Mouse (Mus musculus) MN1 (cell line): ENCODE measurements around the gene Trim58.

Source experiments
- DNase-seq: peaks from one replicate; pipeline ENCODE4 v3.0.0-alpha.2; 2016; ENCODE audit warnings: low spot score

Trim58 gene

DNA sequence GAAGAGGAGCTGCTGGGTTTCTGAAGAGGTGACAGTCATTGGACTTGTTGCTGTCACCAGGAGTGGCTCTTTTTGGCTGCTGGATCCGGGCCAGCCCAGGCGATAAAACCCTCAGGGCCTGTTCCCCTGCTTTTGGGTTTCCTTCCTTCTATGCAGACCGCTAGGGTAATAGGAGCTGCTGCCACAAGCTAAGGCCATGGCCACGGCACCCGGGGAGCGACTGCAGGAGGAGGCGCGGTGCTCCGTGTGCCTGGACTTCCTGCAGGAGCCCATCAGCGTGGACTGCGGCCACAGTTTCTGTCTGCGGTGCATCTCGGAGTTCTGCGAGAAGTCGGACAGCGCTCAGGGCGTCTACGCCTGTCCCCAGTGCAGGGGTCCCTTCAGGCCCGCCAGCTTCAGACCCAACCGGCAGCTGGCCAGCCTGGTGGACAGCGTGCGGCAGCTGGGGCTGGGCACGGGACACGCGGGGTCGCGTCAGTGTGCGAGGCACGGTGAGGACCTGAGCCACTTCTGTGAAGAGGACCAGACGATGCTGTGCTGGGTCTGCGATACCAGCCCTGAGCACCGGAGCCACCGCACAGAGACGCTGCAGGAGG lies at the start of gene Trim58:
Gene Trim58, plus strand, starts transcription at position 194 of the 596 bp plus-strand sequence.
- DNase-seq: no peak

DNA sequence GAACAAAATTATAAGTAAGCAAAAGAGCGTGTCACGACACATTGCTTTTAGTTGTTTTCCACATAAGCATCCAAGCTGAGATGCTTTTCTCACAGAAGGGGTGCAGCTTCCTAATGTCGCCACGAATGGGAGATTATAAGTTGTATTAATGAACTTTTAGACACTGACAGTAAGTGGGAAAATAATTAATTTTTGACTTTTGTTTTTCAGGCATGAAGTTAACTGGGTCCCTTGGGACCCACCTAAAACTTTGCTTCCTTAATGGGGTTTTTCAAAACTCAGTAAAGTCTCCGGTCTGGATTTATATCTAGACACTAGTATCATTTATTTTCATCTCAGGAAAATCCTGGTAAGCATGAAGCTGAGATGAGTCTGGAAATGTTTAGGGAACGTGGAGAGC lies 45.5 kb upstream of the Trim58 start, which contains the start of gene Olfr324:
Gene Olfr324, plus strand, starts transcription at position 301 of the 400 bp plus-strand sequence.
- DNase-seq: no peak

DNA sequence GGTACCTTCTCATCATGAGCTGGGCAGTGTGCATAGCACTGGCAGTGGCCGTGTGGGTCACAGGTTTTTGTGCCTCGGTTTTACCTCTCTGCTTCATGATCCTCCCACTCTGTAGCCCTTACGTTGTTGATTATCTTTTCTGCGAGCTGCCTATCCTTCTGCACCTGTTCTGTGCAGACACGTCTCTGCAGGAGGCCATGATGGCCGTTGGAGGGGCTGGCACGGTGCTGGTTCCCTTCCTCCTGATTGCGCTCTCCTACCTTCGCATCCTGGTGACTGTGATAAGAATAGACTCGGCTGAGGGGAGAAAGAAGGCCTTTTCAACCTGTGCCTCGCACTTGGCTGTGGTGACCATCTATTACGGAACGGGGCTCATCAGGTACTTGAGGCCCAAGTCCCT lies 42.4 kb upstream of the Trim58 start:
- no peak for DNase-seq

DNA sequence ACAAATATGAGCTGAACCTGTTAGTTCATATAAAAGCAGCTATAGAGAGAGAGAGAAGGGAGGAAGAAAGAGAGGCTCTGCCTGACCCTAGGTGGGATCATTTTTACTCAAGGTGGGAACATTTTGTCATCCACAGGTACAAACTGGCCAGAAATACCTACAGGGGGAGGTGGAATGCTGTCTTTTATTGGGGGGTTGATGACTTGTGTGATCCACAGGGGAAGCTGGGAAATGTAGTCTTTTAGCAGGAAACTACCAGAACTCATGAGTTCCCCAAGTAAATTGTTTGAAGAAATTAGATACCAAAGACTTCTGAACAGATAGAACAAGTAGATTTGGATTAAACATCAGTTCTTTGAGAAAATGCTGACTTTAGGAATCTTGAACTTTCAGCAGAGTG lies 38.2 kb upstream of the Trim58 start:
- no peak for DNase-seq

DNA sequence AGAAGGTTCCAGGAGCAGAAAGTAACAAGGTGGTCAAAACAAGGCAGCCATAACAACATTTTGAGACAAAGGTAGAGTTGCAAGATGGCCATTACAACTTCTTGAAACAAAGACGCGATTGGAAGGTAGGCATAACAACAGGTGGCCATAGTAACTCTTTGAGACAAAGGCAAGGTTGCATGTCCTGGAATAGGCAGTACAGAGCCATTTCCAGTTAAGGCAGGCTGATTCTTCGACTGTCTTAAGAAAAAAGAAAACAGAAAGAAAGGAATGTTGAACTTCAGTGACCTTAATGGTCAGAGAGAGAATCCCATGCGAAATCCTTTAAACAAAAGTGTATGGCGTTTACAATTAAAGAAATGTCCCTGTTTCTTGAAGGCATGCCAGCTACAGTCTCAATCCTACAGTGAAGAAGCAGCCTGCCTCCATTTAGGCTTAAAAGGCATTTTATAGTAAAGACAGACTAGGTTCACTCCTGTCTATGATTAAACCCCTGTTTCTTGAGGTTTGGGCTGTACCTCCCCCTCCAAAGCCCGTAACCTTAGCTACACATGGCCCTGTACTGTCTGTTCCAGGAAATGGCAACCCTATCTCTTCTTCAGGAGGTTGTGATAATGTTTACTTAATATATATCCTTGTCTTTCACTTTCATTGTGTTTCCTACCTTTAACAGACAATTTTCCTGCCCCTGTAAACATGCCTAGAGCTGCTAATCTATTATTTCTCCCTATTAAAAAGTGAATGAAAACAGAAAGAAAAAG lies 37.3 kb upstream of the Trim58 start:
- DNase-seq: no peak

DNA sequence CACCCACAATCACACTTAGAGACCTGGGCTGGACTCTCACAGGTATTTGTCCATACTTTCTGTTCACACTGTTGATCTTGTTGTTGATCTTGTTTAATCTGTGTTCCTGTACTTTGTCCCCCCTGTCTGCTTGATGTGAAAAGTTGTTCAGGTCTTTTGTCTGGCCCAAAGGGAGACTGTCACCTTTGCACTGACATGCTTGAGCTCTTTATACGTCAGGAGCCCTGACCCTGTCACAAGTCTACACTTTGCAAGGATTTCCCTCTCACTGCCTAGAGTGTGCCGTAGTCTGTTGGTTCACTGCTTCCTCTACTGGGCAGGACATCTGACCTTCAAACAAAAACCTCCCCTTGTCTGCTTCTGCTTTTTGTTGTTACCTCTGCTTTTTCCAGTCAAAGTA lies 35.6 kb upstream of the Trim58 start:
- no peak for DNase-seq

DNA sequence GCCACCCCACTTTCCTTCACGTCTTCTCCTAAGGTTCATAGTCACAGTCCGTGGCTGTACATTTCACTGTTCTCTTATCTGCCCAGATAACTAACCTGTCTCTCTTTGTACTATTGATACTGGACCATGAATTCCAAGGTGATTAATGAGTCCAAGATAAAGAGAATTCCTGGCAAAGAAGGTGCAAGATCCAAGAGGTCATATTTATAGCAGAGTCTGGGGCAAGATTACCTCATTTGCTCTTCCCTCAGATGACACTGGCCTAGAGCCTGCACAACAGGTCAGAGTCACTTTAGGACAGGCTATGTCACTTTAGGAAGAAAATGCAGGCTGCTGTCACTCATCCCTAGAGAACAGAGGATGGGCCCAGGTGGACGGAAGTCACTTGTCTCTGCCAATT lies 35.0 kb upstream of the Trim58 start:
- DNase-seq: no peak

DNA sequence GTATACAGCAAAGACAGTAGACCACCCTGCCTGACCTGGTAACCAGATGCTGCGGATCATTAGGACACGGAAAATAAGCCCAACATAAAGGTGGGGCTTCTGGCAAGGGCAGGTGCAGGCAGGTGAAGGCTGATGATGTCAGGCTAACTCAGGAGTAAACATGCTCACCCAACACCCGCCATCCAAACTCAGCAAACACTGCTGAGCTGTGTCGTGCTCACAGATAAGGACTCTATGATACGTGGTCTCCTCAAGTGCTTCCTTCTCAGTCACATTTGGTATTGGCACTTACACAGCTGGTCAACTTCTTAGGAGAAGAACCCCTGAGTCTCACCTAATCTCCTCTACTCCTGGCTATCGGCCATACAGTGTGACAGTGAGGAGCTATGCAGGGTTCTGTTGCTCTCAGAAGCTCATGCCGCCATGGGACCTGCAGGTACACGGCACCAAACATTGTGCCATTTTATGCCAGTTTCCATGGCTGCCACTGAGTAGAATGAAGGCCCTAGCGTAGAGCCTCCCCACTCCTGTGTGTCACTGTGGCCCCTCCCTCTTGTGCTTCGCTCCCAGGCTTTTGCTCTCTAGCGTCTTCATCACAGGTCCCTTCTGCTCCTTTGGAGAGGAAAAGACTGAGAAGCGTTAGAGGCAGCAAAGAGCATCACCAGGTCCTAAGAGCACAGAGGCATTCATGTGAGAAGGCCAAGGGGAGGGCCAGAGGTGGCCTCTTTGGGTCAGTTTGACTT lies 33.9 kb upstream of the Trim58 start:
- no peak for DNase-seq

DNA sequence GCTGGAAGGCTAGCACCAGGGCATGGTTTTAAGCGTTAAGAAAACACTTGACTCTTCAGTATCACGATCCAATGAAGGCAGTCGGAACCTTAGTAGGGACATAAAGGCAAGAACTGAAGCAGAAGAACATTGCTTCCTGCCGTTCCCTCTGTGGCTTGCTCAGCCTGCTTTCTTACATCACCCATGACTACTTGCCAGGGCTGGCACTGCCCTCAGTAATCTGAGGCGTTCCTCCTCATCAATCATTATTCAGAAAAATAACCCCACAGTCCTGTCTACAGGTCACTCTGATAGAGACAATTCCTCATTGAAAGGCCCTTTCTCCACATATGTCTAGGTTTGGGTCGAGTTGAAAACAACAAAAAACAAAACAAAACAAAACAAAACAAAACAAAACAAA lies 33.2 kb upstream of the Trim58 start:
- no peak for DNase-seq

DNA sequence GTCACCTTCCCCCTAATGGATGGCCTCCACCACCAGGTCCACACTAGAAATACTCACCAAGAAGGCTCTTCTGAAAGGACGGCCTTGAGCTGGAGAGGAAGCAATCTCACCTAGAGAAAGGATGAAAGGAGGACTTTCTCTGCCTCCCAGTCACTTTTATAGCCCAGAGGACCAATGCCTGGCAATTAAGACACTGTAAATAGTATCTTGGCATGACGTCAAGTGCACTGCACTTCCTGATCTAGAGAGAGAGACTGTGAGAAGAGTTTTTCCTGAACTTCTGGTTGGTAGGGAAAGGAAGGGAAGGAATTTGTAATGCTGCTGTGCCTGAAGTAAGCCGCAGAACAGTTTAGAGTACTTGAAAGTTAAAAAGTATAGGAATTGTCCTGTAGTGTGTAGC lies 26.9 kb upstream of the Trim58 start:
- DNase-seq: no peak

DNA sequence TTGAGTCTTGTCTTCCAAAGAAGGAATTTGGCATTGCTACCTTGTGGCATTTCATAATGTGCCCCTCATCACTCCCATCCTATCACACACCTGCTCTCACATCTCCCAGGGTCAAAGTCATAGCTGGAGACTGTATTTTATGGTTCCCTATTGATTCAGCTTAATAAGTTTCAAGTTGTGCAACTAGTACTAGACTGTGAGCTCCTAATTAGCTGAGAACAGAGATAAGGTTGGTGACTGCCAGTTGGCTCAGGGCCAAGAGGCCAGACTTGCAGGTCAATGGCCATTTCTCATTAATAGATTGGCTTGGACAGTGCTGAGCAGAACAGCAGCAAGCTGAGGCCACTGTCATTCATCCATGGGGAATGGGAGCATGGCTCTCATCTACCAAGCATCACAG lies 25.7 kb upstream of the Trim58 start:
- DNase-seq: no peak

DNA sequence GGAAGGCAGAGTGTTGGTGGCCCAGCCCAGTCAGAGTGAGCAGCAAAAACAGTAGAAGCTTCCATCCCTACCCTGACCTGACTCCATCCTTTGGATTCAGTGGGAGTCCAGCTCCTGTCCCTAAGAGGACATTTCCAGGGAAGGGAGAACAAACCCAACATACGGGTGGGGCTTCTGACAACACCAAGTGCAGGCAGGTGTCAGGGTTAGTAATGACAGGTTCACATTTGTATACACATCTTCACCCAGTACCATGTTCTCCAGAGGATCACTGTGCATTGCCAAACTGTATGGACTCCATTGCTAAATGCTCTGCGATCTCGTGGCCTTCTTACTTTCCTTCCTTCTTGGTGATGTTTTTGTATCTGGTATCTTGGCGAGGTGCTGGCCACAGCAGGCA lies 24.3 kb upstream of the Trim58 start, which contains the start of gene 2210407C18Rik:
Gene 2210407C18Rik, minus strand, starts transcription at position 101 of the 400 bp plus-strand sequence.
- DNase-seq: no peak

DNA sequence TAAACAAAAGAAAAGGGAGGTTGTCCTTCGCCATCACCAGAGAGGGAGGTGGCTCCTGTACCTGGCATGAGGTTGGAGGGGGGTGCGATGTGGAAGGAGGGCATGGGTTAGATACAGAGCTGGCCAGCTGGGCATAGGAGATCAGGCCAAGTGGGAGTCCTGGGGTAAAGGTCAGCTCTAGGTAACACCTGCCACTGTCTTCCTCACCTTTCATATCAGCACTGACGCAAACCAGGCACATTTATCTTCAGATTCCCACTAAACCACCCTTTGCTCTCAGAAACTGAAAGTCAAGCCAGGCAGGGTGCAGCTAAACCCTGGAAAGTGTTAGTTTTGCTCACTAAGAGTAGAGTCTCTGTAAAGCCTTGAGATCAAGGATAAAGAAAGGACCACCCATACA lies 21.9 kb upstream of the Trim58 start:
- DNase-seq: no peak

DNA sequence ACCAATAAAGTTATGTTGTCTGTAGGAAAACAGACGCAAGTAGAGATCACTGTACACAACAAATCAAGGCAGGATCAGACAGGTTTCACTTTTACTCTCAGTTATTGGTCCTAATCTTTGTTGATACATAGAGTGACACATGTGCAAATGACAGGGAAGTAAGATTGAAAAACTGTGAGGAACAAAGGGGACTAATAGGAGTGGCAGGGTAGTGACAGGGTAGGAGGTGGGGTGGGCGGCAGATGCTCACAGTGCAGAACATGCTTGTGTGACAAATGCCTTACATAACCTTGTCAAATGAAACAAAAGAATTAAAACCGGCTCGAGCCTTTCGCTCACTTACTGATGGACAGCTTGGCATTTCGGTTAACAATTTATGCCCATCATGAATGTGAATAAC lies 21.5 kb upstream of the Trim58 start:
- DNase-seq: no peak

DNA sequence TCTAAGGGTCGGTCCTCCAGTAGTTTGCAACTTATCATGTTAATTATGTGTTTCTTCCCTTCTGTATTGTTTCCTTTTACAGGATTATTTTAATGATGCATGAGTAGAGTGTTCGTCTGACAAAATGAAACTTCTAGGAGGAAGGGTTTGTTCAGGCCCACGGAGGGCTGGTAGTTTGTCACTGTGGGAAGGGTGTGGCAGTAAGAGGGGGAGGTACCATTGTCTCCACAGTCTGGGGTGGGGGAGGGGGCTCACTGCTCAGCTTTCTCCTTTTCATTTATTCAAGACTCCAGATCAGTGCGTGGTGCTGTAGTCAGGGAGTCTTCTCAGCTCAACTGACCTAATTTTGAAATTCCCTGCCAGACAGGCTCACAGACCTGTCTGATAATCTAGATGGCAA lies 14.1 kb upstream of the Trim58 start:
- no peak for DNase-seq

DNA sequence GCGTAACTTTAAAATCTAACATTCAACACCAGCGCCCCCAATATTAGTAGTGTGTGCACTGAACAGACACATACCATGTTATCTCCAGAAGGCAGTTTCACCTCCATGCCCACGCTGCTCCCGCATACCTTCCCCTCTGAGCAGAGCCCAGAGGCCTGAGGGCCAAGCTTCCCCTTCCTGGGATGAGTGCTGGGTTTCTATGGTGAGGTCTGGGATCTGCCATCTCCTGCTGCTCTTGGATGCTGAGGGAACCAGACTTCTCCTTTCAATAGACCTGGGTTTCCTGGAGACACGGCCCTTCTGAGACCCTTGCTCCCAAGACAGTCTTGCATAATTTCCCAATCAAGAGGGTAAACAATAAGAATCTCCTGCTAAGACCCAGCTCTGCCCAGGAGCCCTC lies 9.9 kb upstream of the Trim58 start, which contains the start of gene Olfr323:
Gene Olfr323, minus strand, starts transcription at position 101 of the 400 bp plus-strand sequence.
- no peak for DNase-seq

DNA sequence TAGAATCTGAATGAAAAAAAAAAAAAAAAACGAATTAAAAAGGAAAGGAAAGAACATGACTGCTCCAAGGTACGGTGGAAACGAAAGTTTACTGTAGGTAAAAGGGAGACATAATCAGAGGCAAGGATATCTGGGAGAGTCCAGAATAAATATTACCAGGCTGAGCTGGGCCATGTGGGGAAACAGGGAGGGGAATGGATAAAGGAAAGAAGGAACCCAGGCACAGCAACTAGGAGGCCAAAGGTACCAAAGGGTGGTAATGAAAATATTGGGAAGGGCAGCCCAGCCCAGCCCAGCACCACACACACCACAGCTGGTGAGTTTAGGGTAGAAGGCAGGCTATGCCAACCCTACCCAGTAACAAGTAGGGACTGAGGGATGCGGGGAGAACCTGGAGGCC lies 5.4 kb upstream of the Trim58 start:
- DNase-seq: no peak

DNA sequence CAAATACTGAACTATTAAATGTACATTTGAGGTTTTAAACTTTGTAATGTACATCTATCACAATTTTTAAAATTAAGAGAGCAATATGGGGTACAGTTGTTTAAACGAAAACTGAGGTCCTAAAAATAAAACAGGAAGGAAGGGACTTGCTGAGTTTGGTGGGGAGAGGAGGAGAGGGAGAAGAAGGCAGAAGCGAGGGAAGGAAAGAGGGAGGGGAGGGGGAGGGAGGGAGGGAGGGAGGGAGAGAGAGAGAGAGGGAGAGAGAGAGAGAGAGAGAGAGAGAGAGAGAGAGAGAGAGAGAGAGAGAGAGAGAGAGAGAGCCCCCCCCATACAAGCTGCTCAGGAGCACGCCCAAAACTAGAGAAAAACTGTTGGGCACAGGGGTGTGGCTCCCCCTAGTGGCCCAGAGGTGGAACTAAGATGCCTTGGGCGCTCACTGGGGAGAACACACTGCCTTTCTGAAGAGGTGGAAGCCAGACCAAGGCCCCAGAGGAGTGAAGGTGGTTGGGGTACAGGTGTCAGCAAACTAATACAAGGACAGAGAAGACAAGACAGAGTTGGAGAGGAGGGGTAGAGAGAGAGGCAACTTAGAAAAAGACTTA lies 3.8 kb upstream of the Trim58 start:
- peak; percentile 32 for DNase-seq

DNA sequence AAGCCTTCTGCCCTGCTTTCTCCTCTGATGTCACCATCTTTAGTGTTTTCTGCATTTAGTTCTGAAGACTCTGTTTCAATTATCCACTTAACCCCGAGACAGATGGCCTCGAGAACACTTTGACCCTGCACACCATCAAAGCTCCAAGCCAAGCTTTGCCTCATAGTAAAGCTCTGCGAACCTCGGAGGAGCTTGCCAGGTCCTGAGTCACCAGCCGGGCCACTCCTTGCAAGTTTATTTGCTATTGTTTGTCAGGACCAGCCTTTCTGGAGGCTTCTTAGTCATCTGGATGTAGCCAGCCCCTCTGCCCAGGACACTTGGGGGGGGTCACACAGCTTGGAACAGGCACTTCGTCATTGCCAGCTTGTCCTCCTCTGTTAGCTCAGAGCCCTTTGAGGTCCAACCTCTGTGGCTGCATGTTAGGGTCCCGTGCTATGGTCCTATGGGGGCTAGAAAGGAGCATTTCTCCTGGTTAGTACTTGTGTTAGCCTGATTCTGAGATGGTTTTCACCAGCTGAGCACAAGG lies 2.0 kb upstream of the Trim58 start:
- no peak for DNase-seq

DNA sequence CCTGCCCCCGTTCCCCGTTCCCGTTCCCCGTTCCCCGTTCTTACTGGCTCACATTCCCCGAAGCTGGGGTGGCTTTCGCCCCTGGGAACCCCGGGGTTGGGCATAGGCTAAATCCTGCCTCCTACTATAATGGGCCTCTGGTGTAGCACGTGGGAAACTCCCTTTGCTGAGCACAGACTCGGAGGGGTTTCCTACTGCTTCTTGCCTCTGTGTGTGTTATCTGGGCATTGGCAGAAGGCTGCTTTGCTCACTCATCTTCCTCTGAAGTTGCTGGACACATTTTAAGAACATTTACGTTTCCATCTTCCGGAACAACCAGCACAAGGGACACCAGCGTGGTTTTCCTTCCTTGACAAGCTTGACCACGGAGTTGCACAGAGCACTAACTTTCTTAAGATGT lies 792 bp downstream of the Trim58 start:
- DNase-seq: no peak

DNA sequence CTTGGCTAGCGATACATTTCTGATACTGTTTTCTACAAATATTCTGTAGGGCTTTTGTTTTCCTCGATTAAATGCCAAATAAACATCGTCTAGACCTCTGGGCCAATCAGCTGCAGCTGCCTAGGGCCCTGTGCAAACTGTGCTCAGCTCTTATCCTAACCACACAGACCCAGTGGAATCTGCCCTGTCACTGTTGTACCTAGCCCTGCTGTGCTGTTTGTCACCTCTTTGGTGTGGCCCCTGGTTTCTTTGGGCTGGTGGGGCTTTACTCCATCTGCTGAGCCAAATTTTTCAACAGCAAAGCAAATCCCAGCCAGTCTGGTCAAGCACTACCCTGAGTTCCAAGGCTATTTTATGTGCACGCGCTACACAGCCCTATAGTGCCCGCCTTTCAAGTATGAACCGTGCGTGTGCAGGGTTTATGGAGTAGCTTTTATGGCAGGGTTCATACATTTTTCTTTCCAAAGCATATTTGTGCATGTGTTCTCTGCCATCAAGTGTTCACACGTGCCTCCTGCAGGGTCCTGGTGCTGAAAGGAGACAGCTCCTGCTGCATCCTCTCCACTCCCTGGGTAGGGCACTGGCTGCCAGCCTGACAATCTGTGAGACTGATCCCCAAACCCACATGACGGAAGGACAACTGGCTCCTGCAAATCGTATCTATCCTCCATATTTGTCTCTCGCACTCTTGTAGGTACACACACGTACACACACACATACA lies 1.5 kb downstream of the Trim58 start:
- no peak for DNase-seq

DNA sequence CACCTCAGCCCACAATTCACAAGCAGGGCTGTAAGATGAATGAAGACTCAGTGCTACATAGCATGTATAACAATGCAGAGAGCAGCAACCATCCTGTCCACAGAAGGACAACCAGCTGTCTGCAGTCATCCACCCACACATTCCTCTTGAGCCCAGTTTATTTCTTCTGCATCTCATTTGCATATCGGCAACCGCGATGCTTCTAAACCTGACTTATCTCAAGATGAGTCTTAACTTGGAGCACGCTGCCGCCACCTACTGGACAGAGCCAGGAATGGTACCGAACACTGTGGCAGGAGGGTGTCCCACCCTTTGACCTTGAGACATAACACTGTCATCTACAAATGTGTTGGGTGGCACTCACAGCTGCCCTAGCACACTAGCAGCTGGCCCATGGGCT lies 3.1 kb downstream of the Trim58 start:
- peak; percentile 31 for DNase-seq
